Mouse (Mus musculus): Measurements from ENCODE around the gene Cdkl3.

- TF ChIP-seq CTCF (conservative IDR thresholded peaks at IDR 0.05; ENCODE audit: low read length) (no peak), POU5F1 (IDR thresholded peaks at IDR 0.05; ENCODE audit: borderline replicate concordance, low read length) (no peak), NANOG (IDR thresholded peaks at IDR 0.05; ENCODE audit: borderline replicate concordance, low read length) (no peak)
Measured at GRCm38 (mm10) chr11:52127760-52128159, 123.7 kb downstream of the Cdkl3 start.
